Mouse (Mus musculus): ENCODE results near the gene Gm11099.

Gm11099 gene

GRCm38 (mm10) chr2:58859134-58859533 is at the start of gene Gm11099:
Gene Gm11099, plus strand, starts transcription at chr2:58859434.
- no peak for DNase-seq (ENCODE audit: low read depth, low spot score)

- no peak for DNase-seq (ENCODE audit: low read depth, low spot score)
Observed at GRCm38 (mm10) chr2:58812941-58813340, 46.3 kb upstream of the Gm11099 start.

- no peak for DNase-seq (ENCODE audit: low read depth, low spot score)
Observed at GRCm38 (mm10) chr2:58828910-58829600, 30.2 kb upstream of the Gm11099 start.

GRCm38 (mm10) chr2:58829981-58830742 is 29.1 kb upstream of the Gm11099 start:
- DNase-seq (ENCODE audit: low read depth, low spot score): no peak

- no peak for DNase-seq (ENCODE audit: low read depth, low spot score)
Observed at GRCm38 (mm10) chr2:58832253-58832980, 26.8 kb upstream of the Gm11099 start.

- no peak for DNase-seq (ENCODE audit: low read depth, low spot score)
Observed at GRCm38 (mm10) chr2:58841021-58841420, 18.2 kb upstream of the Gm11099 start.

GRCm38 (mm10) chr2:58842443-58842842 is 16.8 kb upstream of the Gm11099 start:
- no peak for DNase-seq (ENCODE audit: low read depth, low spot score)

- DNase-seq (ENCODE audit: low read depth, low spot score): no peak
Observed at GRCm38 (mm10) chr2:58844499-58844898, 14.7 kb upstream of the Gm11099 start.

GRCm38 (mm10) chr2:58879876-58880275 is 20.6 kb downstream of the Gm11099 start:
- no peak for DNase-seq (ENCODE audit: low read depth, low spot score)

GRCm38 (mm10) chr2:58905057-58905456 is 45.8 kb downstream of the Gm11099 start:
- no peak for DNase-seq (ENCODE audit: low read depth, low spot score)

- no peak for DNase-seq (ENCODE audit: low read depth, low spot score)
Observed at GRCm38 (mm10) chr2:58906814-58907516, 47.7 kb downstream of the Gm11099 start.

GRCm38 (mm10) chr2:58912339-58912738 is 53.1 kb downstream of the Gm11099 start:
- no peak for DNase-seq (ENCODE audit: low read depth, low spot score)

- DNase-seq (ENCODE audit: low read depth, low spot score): no peak
Observed at GRCm38 (mm10) chr2:58918351-58918750, 59.1 kb downstream of the Gm11099 start.

- no peak for DNase-seq (ENCODE audit: low read depth, low spot score)
Observed at GRCm38 (mm10) chr2:58925551-58925950, 66.3 kb downstream of the Gm11099 start.

GRCm38 (mm10) chr2:58941361-58941760 is 82.1 kb downstream of the Gm11099 start:
- no peak for DNase-seq (ENCODE audit: low read depth, low spot score)

- DNase-seq (ENCODE audit: low read depth, low spot score): no peak
Observed at GRCm38 (mm10) chr2:58948796-58949195, 89.6 kb downstream of the Gm11099 start.

GRCm38 (mm10) chr2:58952101-58952500 is 92.9 kb downstream of the Gm11099 start:
- DNase-seq (ENCODE audit: low read depth, low spot score): no peak

- no peak for DNase-seq (ENCODE audit: low read depth, low spot score)
Observed at GRCm38 (mm10) chr2:58956351-58956750, 97.1 kb downstream of the Gm11099 start.

- DNase-seq (ENCODE audit: low read depth, low spot score): no peak
Observed at GRCm38 (mm10) chr2:58956770-58957300, 97.6 kb downstream of the Gm11099 start.
